Mouse (Mus musculus): ENCODE data around the gene Bnip1. TPM values are rescaled to one million over a fixed set of nuclear protein-coding genes. Genes with fewer than 3 reads are reported as not detected.

Bnip1 gene
- total RNA-seq, 2 experiments from 2014 or later, result 25.2 to 29.7 TPM

DNA sequence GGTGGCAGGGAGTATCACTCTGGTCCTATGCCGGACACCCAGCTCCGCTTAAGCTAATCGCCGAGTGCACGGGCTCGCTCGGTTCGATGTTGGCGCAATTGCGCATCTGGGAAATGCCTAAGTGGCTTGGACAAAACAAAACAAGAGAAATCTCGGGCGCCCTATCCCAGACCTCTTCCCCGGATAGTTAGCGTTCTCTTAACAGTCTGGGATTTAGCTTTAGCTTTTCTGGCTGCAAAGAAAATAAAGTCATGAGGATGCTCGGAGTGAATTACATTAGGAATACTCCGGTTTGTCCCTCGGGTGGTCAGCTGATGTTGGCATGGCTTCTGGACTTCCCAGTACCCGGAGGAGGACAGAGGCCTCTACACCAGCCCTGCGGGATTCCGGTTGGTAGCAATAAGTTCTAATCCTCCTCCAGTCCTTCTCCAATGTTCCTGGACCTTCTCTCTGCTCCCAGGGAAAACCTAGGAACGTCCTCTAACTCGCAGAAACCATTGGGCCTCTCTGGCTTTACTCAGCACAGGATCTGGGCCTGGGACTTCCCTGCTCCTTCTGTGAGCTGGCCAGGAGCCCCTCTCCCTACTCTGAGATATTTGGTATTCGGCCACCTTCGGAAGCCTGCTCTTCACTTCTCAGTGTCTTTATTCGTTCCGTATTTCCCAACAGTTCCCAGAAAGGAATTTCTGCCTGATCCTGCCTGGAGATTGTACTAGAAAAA, 59.0 kb downstream of the Bnip1 start:
- DNase-seq (ENCODE audit: low spot score), result no peak

DNA sequence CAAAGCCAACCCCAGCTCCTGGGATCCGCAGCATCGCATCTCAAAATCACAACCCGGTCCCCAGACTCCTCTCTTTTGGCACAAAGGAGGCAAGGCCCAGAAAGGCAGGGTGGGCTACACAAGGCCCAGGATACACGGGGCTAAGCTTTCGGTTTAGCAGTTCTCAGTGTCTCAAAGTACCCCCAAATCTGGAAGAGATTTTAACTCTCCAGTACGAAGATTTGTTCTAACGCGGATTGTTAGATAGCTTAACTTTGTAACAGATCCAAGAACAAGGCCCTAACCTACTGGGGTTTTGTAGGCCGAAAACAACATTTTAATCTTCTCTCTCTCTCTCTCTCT, 59.5 kb downstream of the Bnip1 start:
- DNase-seq (ENCODE audit: low spot score), result no peak

DNA sequence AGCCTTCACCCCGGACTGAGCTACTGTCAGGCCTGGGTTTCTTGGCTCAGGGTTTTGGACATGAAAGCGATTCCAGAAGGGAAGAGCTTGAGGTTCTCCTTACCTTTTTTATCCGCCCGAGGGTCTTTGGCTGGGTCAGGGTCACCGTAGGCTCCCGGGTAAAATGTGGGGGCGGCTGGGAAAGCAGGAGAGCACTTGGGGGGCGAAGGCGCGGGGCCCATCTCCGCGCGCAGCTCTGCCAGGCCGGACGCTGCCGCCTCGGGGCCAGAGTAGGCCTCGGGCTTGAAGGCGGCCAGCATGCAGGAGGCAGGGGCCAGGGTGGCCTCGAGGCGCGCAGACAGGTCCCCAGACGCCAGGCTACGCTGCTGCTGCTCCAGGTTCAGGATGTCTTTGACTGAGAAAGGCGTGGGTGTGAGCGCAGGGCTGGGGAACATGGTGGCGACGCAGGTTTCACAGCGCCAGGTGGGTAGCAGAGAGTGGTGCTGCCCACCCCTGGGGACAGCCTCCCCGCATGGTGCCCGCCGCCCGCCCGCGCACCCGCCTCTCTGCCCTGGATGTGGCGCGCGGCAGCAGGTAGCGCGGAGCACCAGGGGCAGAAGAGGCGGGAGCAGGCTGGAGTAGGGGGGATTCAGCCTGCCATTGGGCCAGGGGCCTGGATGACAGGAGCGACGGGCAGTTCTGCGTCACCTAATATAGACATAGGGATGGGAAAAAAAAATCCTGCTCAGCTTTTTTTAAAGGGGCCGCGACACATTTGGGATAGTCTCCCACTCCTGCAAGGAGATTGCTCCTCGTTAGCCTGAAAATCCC, 60.3 kb downstream of the Bnip1 start:
- DNase-seq (ENCODE audit: low spot score), result no peak

DNA sequence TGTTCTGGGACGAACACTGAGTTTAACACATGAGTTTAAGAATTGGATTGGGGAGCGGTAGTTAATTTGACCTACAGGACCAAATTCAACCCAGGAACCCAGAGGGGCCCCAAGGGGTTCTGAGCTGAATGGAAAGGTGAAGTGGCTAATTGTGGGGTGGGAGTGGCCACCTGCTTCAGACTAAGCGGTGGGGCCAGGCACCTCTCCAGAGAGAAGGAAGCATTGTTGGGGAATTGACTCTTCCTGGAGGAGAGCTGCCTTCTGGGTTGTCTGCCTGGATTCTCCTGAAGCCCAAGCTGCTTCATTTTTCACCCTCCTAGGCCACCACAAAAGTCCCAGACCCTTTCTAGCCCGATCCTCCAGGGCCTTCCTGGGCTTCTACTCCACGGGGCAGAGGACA, 61.1 kb downstream of the Bnip1 start:
- no peak for DNase-seq (ENCODE audit: low spot score)

Other genes starting within 250 kb of the Bnip1 start
- gene Ergic1, start 219.6 kb upstream of the Bnip1 start, total RNA-seq (2021), result 10 to 100 TPM; 44.6 to 46.5 TPM
- gene Dusp1, start 218.9 kb upstream of the Bnip1 start, total RNA-seq (2021), result 100 to 1,000 TPM in 1 of 2 experiments, 10 to 100 TPM in 1; 66.1 to 117 TPM
- 10 to 100 TPM; 41.1 to 44.0 TPM for gene Atp6v0e, start 117.8 kb upstream of the Bnip1 start, total RNA-seq (2021)
- 10 to 100 TPM; 37.7 to 47.2 TPM for gene Crebrf, start 65.4 kb upstream of the Bnip1 start, total RNA-seq (2021)
- not detected for gene Nkx2-5, start 63.9 kb downstream of the Bnip1 start, total RNA-seq (2021)
- gene Kifc5b, start 136.0 kb downstream of the Bnip1 start, total RNA-seq (2021), result under 1 TPM; 0.37 to 0.43 TPM
- 10 to 100 TPM in 1 of 2 experiments, 1 to 10 TPM in 1; 8.2 to 11.3 TPM for gene Phf1, start 152.0 kb downstream of the Bnip1 start, total RNA-seq (2021)
- gene Cuta, start 158.5 kb downstream of the Bnip1 start, total RNA-seq (2021), result 100 to 1,000 TPM; 103 to 109 TPM
- gene Syngap1, start 160.2 kb downstream of the Bnip1 start, total RNA-seq (2021), result 1 to 10 TPM; 2.2 to 2.8 TPM
- gene Zbtb9, start 192.1 kb downstream of the Bnip1 start, total RNA-seq (2021), result under 1 TPM; 0.66 TPM
- gene Bak1, start 247.9 kb downstream of the Bnip1 start, total RNA-seq (2021), result 10 to 100 TPM; 18.0 to 20.0 TPM

Data from gastrocnemius, adult 18-20 months (tissue).